Mouse (Mus musculus): Measurements from ENCODE around the gene Angptl4. TPM values are rescaled to one million over a fixed set of nuclear protein-coding genes. Genes with fewer than 3 reads are reported as not detected.

Angptl4 gene
- total and polyA plus RNA-seq, 3 experiments = 6.3 to 12.2 (median 8.0) TPM

GRCm38 (mm10) chr17:33749451-33749850 is 32.2 kb downstream of the Angptl4 start:
- Histone ChIP-seq H3K27me3 (replicated peaks) (no peaks in the 10 kb centered on the region), H3K36me3 (replicated peaks in 1 of 2; ENCODE audit: control insufficient read depth in 1 of 2, insufficient read depth in 1 of 2, low read length in 1 of 2) (peaks cover 47 to 82% of the 10 kb centered on the region in 2 experiments)
- in situ Hi-C loops (cut with MboI; ENCODE audit: low pct_ligation_motif_present, low pct_unique_long_range_greater_than_20kb, low sequenced_read_pairs) = no loop called here

GRCm38 (mm10) chr17:33746011-33746410 is 35.6 kb downstream of the Angptl4 start:
- Histone ChIP-seq H3K79me2 (replicated peaks; ENCODE audit: control insufficient read depth, extremely low read depth, insufficient read depth, poor library complexity, severe bottlenecking) (no peaks in the 10 kb centered on the region), H3K9ac (ENCODE audit: insufficient read depth, low read depth) (no peak overlapping the region), H3K4me2 (ENCODE audit: insufficient read depth, low read depth, poor library complexity, severe bottlenecking) (no peak overlapping the region), H3K27me3 (replicated peaks) (no peaks in the 10 kb centered on the region), H3K27ac (ENCODE audit: insufficient read depth, low read depth) (no peak overlapping the region), H3K9me3 (replicated peaks; ENCODE audit: low read length) (no peaks in the 10 kb centered on the region), H3K4me3 (replicated peaks in 1 of 3; ENCODE audit: low read depth in 2 of 3, low read length in 2 of 3, poor library complexity in 1 of 3) (no peak overlapping the region), H3K36me3 (replicated peaks in 1 of 2; ENCODE audit: control insufficient read depth in 1 of 2, insufficient read depth in 1 of 2, low read length in 1 of 2) (peaks cover 41 to 54% of the 10 kb centered on the region in 2 experiments), H3K4me1 (ENCODE audit: control insufficient read depth in 1 of 2, insufficient read depth in 2 of 2) (no peaks in the 10 kb centered on the region)
- in situ Hi-C loops (cut with MboI; ENCODE audit: low pct_ligation_motif_present, low pct_unique_long_range_greater_than_20kb, low sequenced_read_pairs) (no loop called here), dilution Hi-C loops (cut with MboI; ENCODE audit: extremely low pct_ligation_motif_present, extremely low pct_unique_long_range_greater_than_20kb, low sequenced_read_pairs) (no loop called here)
- TF ChIP-seq SMC3 (IDR thresholded peaks at IDR 0.05; ENCODE audit: low read depth, low read length) (peak; percentile 70), HCFC1 (IDR thresholded peaks at IDR 0.05; ENCODE audit: low read depth, low read length) (no peak), POLR2A (IDR thresholded peaks at IDR 0.05; ENCODE audit: low read depth, low read length) (no peak), CHD2 (IDR thresholded peaks at IDR 0.05; ENCODE audit: low read length) (no peak), RAD21 (IDR thresholded peaks at IDR 0.05; ENCODE audit: low read depth, low read length) (peak; percentile 63), BHLHE40 (IDR thresholded peaks at IDR 0.05; ENCODE audit: low read depth, low read length) (no peak), CTCF (conservative IDR thresholded peaks at IDR 0.05 in 1 of 2, IDR thresholded peaks at IDR 0.05 in 1 of 2; ENCODE audit: low read depth in 2 of 2, low read length in 2 of 2) (peak; percentile 26 to 67; a peak in 2 of 4 replicates), ZKSCAN1 (IDR thresholded peaks at IDR 0.05; ENCODE audit: borderline replicate concordance, low read depth, low read length) (no peak), ELF1 (IDR thresholded peaks at IDR 0.05; ENCODE audit: low read depth, low read length) (no peak), MAX (IDR thresholded peaks at IDR 0.05; ENCODE audit: low read length) (no peak), SIN3A (IDR thresholded peaks at IDR 0.05; ENCODE audit: low read length) (no peak), USF1 (IDR thresholded peaks at IDR 0.05; ENCODE audit: low read depth, low read length) (no peak), USF2 (conservative IDR thresholded peaks at IDR 0.05; ENCODE audit: low read depth, low read length) (no peak), KAT2A (IDR thresholded peaks at IDR 0.05; ENCODE audit: insufficient replicate concordance, low read length) (no peak), E2F4 (IDR thresholded peaks at IDR 0.05; ENCODE audit: insufficient replicate concordance, low read depth, low read length) (no peak)
- peak; percentile 10 for DNase-seq (ENCODE audit: extremely low read depth)

More at GRCm38 (mm10) chr17:33749451-33749850, 32.2 kb downstream of the Angptl4 start:
- Histone ChIP-seq H3K9me3 (replicated peaks; ENCODE audit: low read length) (no peaks in the 10 kb centered on the region), H3K4me2 (ENCODE audit: insufficient read depth, low read depth, poor library complexity, severe bottlenecking) (no peak overlapping the region), H3K79me2 (replicated peaks; ENCODE audit: control insufficient read depth, extremely low read depth, insufficient read depth, poor library complexity, severe bottlenecking) (peaks cover 12% of the 10 kb centered on the region), H3K4me3 (replicated peaks in 1 of 3; ENCODE audit: low read depth in 2 of 3, low read length in 2 of 3, poor library complexity in 1 of 3) (no peak overlapping the region), H3K27ac (ENCODE audit: insufficient read depth, low read depth) (no peak overlapping the region), H3K9ac (ENCODE audit: insufficient read depth, low read depth) (no peak overlapping the region), H3K4me1 (ENCODE audit: control insufficient read depth in 1 of 2, insufficient read depth in 2 of 2) (peaks cover 0 to 2% of the 10 kb centered on the region in 2 experiments; a peak in 1 of 4 replicates)
- DNase-seq (ENCODE audit: extremely low read depth) = no peak
- dilution Hi-C loops (cut with MboI; ENCODE audit: extremely low pct_ligation_motif_present, extremely low pct_unique_long_range_greater_than_20kb, low sequenced_read_pairs) = no loop called here
- TF ChIP-seq CTCF (conservative IDR thresholded peaks at IDR 0.05 in 1 of 2, IDR thresholded peaks at IDR 0.05 in 1 of 2; ENCODE audit: low read depth in 2 of 2, low read length in 2 of 2) = no peak
- no peak for TF ChIP-seq SMC3 (IDR thresholded peaks at IDR 0.05; ENCODE audit: low read depth, low read length)
- no peak for TF ChIP-seq KAT2A (IDR thresholded peaks at IDR 0.05; ENCODE audit: insufficient replicate concordance, low read length)
- TF ChIP-seq E2F4 (IDR thresholded peaks at IDR 0.05; ENCODE audit: insufficient replicate concordance, low read depth, low read length) = no peak
- TF ChIP-seq MXI1 (IDR thresholded peaks at IDR 0.05; ENCODE audit: low read depth, low read length) = no peak
- TF ChIP-seq SIN3A (IDR thresholded peaks at IDR 0.05; ENCODE audit: low read length) = no peak
- TF ChIP-seq IRF4 (IDR thresholded peaks at IDR 0.05; ENCODE audit: low read depth, low read length) = no peak
